Mouse (Mus musculus) left cerebral cortex, postnatal 10 days (tissue): Measurements from ENCODE around the gene Lyl1. TPM values are rescaled to one million over a fixed set of nuclear protein-coding genes. Genes with fewer than 3 reads are reported as not detected.

Experiments
- DNase-seq, 2 experiments: peaks; one replicate each; pipeline ENCODE4 v3.0.0; 2021 to 2022; ENCODE audit warnings: low spot score in 2 of 2, mixed read lengths in 1 of 2; ENCODE audit errors: extremely low spot score in 1 of 2
- intact Hi-C: fragments of 180-260 bp; cut with DNase I; formaldehyde crosslinking; loops from one replicate; pipeline ENCODE4 v1.15.1; 2025
- total RNA-seq, 2 experiments: library from RNA; stranded (reverse); gene quantifications; 2 replicates each; pipeline ENCODE4 v1.2.3; 2021

The Lyl1 gene
- total RNA-seq, 2 experiments from 2014 or later: 4.3 to 4.5 TPM

DNA sequence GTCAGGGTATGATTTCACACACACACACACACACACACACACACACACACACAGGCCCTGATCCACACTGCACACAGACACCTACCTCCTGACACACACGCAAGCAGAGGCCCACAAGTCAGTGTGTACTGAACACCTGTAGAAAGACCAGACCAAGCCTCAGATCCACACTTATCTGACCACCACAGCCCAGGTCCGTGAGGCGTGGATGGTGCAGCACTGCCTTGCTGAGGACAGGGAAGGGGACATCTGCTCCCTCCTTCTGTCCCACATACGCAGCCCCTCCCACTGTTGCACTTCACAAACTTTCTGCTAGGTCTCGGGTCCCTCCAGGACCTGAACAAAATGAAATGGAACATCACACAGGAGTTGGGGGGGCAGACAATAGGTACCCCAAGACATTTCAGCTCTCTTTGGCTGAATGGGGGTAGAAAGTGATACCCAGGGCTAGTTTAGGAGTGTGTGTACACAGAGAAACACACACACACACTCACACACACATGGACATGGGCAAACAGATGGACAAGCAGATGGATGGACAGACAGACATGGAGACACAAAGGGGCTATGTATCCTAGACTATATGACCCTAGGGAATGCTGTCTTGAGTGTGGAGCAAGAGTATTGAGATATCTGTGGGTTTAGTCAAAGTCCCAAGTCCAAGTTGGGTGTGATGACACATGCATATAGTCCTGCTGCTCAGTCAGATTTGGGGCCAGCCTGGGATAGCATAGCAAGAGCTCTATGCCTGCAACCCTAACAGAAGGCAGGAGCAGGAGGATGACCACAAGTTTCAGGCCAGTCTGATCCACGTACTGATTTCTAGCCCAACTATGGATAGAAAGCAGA lies 51.7 kb downstream of the Lyl1 start:
- no peak for DNase-seq
- intact Hi-C loops: no loop called here

Other genes with a start within 250 kb of the Lyl1 start
- 10 to 100 TPM; 10.9 to 12.3 TPM for gene Ier2, start 38.6 kb upstream of the Lyl1 start, total RNA-seq
- gene Trmt1, start 15.2 kb upstream of the Lyl1 start, total RNA-seq: 100 to 1,000 TPM; 103 to 106 TPM
- 10 to 100 TPM; 77.0 to 77.9 TPM for gene Nacc1, start 13.6 kb upstream of the Lyl1 start, total RNA-seq
- gene G430095P16Rik, start 21.6 kb downstream of the Lyl1 start, total RNA-seq: under 1 TPM in 1 of 2 experiments, not detected in 1; 0.51 TPM
- gene Nfix, start 98.9 kb downstream of the Lyl1 start, total RNA-seq: 100 to 1,000 TPM; 397 to 441 TPM
- 1 to 10 TPM; 7.4 to 8.3 TPM for gene Dand5, start 121.4 kb downstream of the Lyl1 start, total RNA-seq
- 10 to 100 TPM; 20.6 to 21.3 TPM for gene Gadd45gip1, start 130.1 kb downstream of the Lyl1 start, total RNA-seq
- gene Rad23a, start 139.2 kb downstream of the Lyl1 start, total RNA-seq: 10 to 100 TPM; 57.0 to 60.1 TPM
- gene Calr, start 145.5 kb downstream of the Lyl1 start, total RNA-seq: 100 to 1,000 TPM; 455 to 481 TPM
- gene Farsa, start 155.5 kb downstream of the Lyl1 start, total RNA-seq: 10 to 100 TPM; 59.5 to 65.8 TPM
- 10 to 100 TPM; 19.3 to 22.8 TPM for gene Syce2, start 170.7 kb downstream of the Lyl1 start, total RNA-seq
- 10 to 100 TPM; 29.4 to 36.6 TPM for gene Gcdh, start 192.5 kb downstream of the Lyl1 start, total RNA-seq
- gene Klf1, start 200.5 kb downstream of the Lyl1 start, total RNA-seq: not detected
- gene Dnase2a, start 207.1 kb downstream of the Lyl1 start, total RNA-seq: 1 to 10 TPM; 2.5 to 2.9 TPM
- 100 to 1,000 TPM; 183 to 187 TPM for gene Mast1, start 235.9 kb downstream of the Lyl1 start, total RNA-seq
- 1 to 10 TPM; 4.2 to 4.6 TPM for gene Rtbdn, start 245.5 kb downstream of the Lyl1 start, total RNA-seq